Mouse (Mus musculus): Measurements from ENCODE around the gene Tardbp.

GRCm38 (mm10) chr4:148641121-148641520 is 14.3 kb upstream of the Tardbp start:
- TF ChIP-seq CHD2 (IDR thresholded peaks at IDR 0.05; ENCODE audit: low read depth, low read length): no peak
- TF ChIP-seq ZC3H11A (IDR thresholded peaks at IDR 0.05; ENCODE audit: borderline replicate concordance, low read depth, low read length): no peak

Measured in ES-E14 (cell line).